Mouse (Mus musculus): ENCODE measurements at regions not wholly inside any gene's neighbourhood (a gene's known extent, or its start where the extent isn't known, plus 50 kb on each side); places are given as distances from the start of the nearest gene placed in this dataset.

DNA sequence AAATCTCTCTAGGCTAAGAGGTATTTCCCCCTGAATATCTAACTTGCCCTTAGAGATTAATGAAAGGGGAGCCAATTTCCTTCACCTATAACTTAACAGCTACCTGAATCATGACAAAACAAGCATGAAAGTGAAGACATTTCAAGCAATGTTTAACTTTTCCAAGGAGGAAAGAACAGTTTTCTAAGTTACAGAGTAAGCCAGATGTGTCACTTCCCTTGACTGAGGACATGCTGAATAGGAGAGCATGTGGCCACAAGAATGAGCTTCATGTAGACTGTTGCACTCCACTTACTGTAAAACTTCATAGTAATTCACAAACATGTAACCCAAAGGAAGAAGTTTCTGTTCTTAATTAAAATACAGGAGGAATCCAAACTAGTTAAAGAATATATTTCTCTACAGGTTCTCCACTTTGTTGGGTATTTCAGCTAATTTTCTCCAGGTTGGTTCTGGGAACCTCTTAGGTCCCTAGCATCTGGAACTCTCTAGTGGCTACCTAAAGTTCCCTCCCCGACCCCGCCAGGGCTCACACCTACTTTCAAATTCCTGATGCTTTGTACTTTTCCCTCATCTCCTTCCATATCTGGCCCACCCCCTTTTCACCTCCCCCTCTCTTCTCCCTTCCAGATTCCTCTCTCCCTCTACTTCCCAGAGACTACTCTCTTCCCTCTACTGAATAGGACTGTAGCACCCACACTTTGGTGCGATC is 142.0 kb upstream of the Tyrp1 start:
- 87% methylated on average over 3 of the region's 3 CpGs for WGBS
- no peaks in the 10 kb centered on the region for H3K27me3 ChIP-seq (ENCODE audit: control insufficient read depth, insufficient read depth, low read length)
- no peak overlapping the region for H3K4me2 ChIP-seq (ENCODE audit: low read depth, low read length)
- H3K36me3 ChIP-seq (replicated peaks; ENCODE audit: control insufficient read depth, insufficient read depth, low read depth, low read length) = no peaks in the 10 kb centered on the region
- DNase-seq (ENCODE audit: low spot score) = no peak
- H3K9me3 ChIP-seq (replicated peaks; ENCODE audit: control insufficient read depth, low read length) = no peaks in the 10 kb centered on the region
- no peak for ATAC-seq (replicated peaks; ENCODE audit: insufficient number of reproducible peaks, low FRiP score, low TSS enrichment, low read depth)
- H3K4me1 ChIP-seq (ENCODE audit: control insufficient read depth, insufficient read depth, low read length) = no peaks in the 10 kb centered on the region
- H3K4me3 ChIP-seq (ENCODE audit: low read depth, low read length) = no peak overlapping the region
- H3K9ac ChIP-seq (replicated peaks; ENCODE audit: low read length) = no peak overlapping the region
- H3K27ac ChIP-seq (replicated peaks; ENCODE audit: low read depth, low read length) = no peak overlapping the region

DNA sequence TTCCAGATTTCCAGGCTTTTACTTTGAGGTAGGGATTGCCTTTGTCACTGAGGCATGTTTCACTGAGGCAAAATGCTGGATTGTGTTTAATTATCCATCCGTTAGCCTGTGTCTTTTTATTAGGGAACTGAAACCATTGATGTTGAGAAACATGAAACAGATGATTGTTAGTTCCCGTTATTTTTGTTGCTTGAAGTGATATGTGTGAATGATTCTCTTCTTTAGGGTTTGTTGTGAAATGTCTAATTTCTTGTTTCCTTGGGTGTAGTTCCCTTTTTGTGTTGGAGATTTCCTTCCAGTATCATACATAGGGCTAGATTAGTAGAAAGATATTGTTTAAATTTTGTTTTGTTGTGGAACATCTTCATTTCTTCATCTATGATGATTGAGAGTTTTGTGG is 121.2 kb upstream of the Tyrp1 start:
- ATAC-seq (replicated peaks; ENCODE audit: insufficient number of reproducible peaks, low FRiP score, low TSS enrichment, low read depth) (no peak), DNase-seq (ENCODE audit: low spot score) (no peak)
- no peak overlapping the region for H3K4me2 ChIP-seq (ENCODE audit: low read depth, low read length)
- no peak overlapping the region for H3K4me3 ChIP-seq (ENCODE audit: low read depth, low read length)
- H3K4me1 ChIP-seq (ENCODE audit: control insufficient read depth, insufficient read depth, low read length) = no peaks in the 10 kb centered on the region
- H3K27ac ChIP-seq (replicated peaks; ENCODE audit: low read depth, low read length) = no peak overlapping the region
- H3K36me3 ChIP-seq (replicated peaks; ENCODE audit: control insufficient read depth, insufficient read depth, low read depth, low read length) = no peaks in the 10 kb centered on the region
- H3K9me3 ChIP-seq (replicated peaks; ENCODE audit: control insufficient read depth, low read length) = no peaks in the 10 kb centered on the region
- H3K27me3 ChIP-seq (ENCODE audit: control insufficient read depth, insufficient read depth, low read length) = no peaks in the 10 kb centered on the region
- 80% methylated on average over 2 of the region's 2 CpGs for WGBS
- H3K9ac ChIP-seq (replicated peaks; ENCODE audit: low read length) = no peak overlapping the region

- H3K36me3 ChIP-seq (replicated peaks; ENCODE audit: control insufficient read depth, insufficient read depth, low read depth, low read length) = no peaks in the 10 kb centered on the region
- H3K27ac ChIP-seq (replicated peaks; ENCODE audit: low read depth, low read length) = no peak overlapping the region
- no peak for ATAC-seq (replicated peaks; ENCODE audit: insufficient number of reproducible peaks, low FRiP score, low TSS enrichment, low read depth)
- no peak overlapping the region for H3K4me2 ChIP-seq (ENCODE audit: low read depth, low read length)
- H3K9ac ChIP-seq (replicated peaks; ENCODE audit: low read length) = no peak overlapping the region
- no peaks in the 10 kb centered on the region for H3K9me3 ChIP-seq (replicated peaks; ENCODE audit: control insufficient read depth, low read length)
- no peak for DNase-seq (ENCODE audit: low spot score)
- WGBS = 17% methylated on average over 1 of the region's 1 CpGs
- no peaks in the 10 kb centered on the region for H3K27me3 ChIP-seq (ENCODE audit: control insufficient read depth, insufficient read depth, low read length)
- no peak overlapping the region for H3K4me3 ChIP-seq (ENCODE audit: low read depth, low read length)
- no peaks in the 10 kb centered on the region for H3K4me1 ChIP-seq (ENCODE audit: control insufficient read depth, insufficient read depth, low read length)
Observed at GRCm38 (mm10) chr4:80744975-80745734, 88.8 kb upstream of the Tyrp1 start.

GRCm38 (mm10) chr4:80752259-80752658 is 81.7 kb upstream of the Tyrp1 start:
- H3K27me3 ChIP-seq (ENCODE audit: control insufficient read depth, insufficient read depth, low read length) = no peaks in the 10 kb centered on the region
- H3K9me3 ChIP-seq (replicated peaks; ENCODE audit: control insufficient read depth, low read length) = no peaks in the 10 kb centered on the region
- H3K4me2 ChIP-seq (ENCODE audit: low read depth, low read length) = no peak overlapping the region
- H3K9ac ChIP-seq (replicated peaks; ENCODE audit: low read length) = no peak overlapping the region
- no peak overlapping the region for H3K4me3 ChIP-seq (ENCODE audit: low read depth, low read length)
- 76% methylated on average over 6 of the region's 6 CpGs for WGBS
- no peaks in the 10 kb centered on the region for H3K36me3 ChIP-seq (replicated peaks; ENCODE audit: control insufficient read depth, insufficient read depth, low read depth, low read length)
- no peaks in the 10 kb centered on the region for H3K4me1 ChIP-seq (ENCODE audit: control insufficient read depth, insufficient read depth, low read length)
- no peak overlapping the region for H3K27ac ChIP-seq (replicated peaks; ENCODE audit: low read depth, low read length)
- DNase-seq (ENCODE audit: low spot score) (no peak), ATAC-seq (replicated peaks; ENCODE audit: insufficient number of reproducible peaks, low FRiP score, low TSS enrichment, low read depth) (no peak)

DNA sequence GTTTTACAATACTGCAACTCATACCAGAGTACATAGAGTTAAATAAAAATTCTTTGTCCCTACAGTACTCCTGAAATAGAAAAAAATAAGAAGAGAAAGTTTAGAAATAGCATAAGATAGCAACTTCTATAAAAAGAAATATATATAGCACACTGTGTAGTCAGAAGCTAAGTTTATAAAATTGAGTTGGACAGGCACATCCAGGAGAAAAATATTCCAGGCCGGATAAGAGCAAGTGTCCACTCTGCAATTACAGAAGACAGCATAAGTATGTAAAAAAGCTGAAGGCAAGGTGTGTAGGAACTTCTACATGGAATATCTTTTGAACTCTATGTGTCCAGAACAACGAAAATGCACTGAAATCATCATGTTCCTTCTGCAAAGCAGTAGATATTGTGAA is 77.8 kb upstream of the Tyrp1 start:
- DNase-seq (ENCODE audit: low spot score) = no peak
- WGBS = 83% methylated on average over 2 of the region's 2 CpGs
- no peaks in the 10 kb centered on the region for H3K27me3 ChIP-seq (ENCODE audit: control insufficient read depth, insufficient read depth, low read length)

DNA sequence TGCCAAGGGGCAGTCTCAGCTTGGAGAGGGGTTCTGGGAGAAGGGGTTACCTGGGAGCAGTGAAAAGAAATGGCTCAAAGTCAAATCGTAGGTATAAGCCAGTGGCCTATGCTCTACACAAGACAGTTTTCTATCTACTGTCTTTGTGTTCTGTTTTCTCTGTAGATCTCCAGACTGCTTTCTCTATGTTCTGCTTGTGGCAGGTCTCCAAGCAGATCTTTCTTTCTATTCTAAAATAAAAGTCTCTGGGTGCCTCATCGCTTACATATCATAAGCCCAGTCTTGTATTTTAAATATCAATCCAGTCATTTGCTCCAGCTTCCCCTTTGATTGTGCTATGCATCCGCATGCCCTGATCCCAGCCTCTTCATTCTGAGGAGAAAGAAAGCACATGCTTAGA is 69.9 kb upstream of the Tyrp1 start:
- ATAC-seq (replicated peaks; ENCODE audit: insufficient number of reproducible peaks, low FRiP score, low TSS enrichment, low read depth) = no peak

More for the DNA sequence above, 77.8 kb upstream of the Tyrp1 start:
- H3K9ac ChIP-seq (replicated peaks; ENCODE audit: low read length) = no peak overlapping the region
- H3K4me1 ChIP-seq (ENCODE audit: control insufficient read depth, insufficient read depth, low read length) = no peaks in the 10 kb centered on the region
- H3K36me3 ChIP-seq (replicated peaks; ENCODE audit: control insufficient read depth, insufficient read depth, low read depth, low read length) = no peaks in the 10 kb centered on the region
- no peak overlapping the region for H3K4me3 ChIP-seq (ENCODE audit: low read depth, low read length)
- H3K4me2 ChIP-seq (ENCODE audit: low read depth, low read length) = no peak overlapping the region
- no peak for ATAC-seq (replicated peaks; ENCODE audit: insufficient number of reproducible peaks, low FRiP score, low TSS enrichment, low read depth)
- no peaks in the 10 kb centered on the region for H3K9me3 ChIP-seq (replicated peaks; ENCODE audit: control insufficient read depth, low read length)
- H3K27ac ChIP-seq (replicated peaks; ENCODE audit: low read depth, low read length) = no peak overlapping the region

GRCm38 (mm10) chr4:80765781-80766180 is 68.1 kb upstream of the Tyrp1 start:
- H3K27me3 ChIP-seq (ENCODE audit: control insufficient read depth, insufficient read depth, low read length) = no peaks in the 10 kb centered on the region
- H3K9me3 ChIP-seq (replicated peaks; ENCODE audit: control insufficient read depth, low read length) = no peaks in the 10 kb centered on the region
- H3K4me3 ChIP-seq (ENCODE audit: low read depth, low read length) = no peak overlapping the region
- 42% methylated on average over 4 of the region's 4 CpGs for WGBS
- no peak overlapping the region for H3K27ac ChIP-seq (replicated peaks; ENCODE audit: low read depth, low read length)
- ATAC-seq (replicated peaks; ENCODE audit: insufficient number of reproducible peaks, low FRiP score, low TSS enrichment, low read depth) (0 out of 2 replicates have a peak, but pooled peaks have one; percentile 14), DNase-seq (ENCODE audit: low spot score) (peak; percentile 87)
- H3K36me3 ChIP-seq (replicated peaks; ENCODE audit: control insufficient read depth, insufficient read depth, low read depth, low read length) = no peaks in the 10 kb centered on the region
- no peaks in the 10 kb centered on the region for H3K4me1 ChIP-seq (ENCODE audit: control insufficient read depth, insufficient read depth, low read length)
- H3K4me2 ChIP-seq (ENCODE audit: low read depth, low read length) = no peak overlapping the region
- no peak overlapping the region for H3K9ac ChIP-seq (replicated peaks; ENCODE audit: low read length)

More for the DNA sequence above, 69.9 kb upstream of the Tyrp1 start:
- Histone ChIP-seq H3K4me3 (ENCODE audit: low read depth, low read length) (no peak overlapping the region), H3K9ac (replicated peaks; ENCODE audit: low read length) (no peak overlapping the region), H3K4me2 (ENCODE audit: low read depth, low read length) (no peak overlapping the region), H3K9me3 (replicated peaks; ENCODE audit: control insufficient read depth, low read length) (no peaks in the 10 kb centered on the region), H3K36me3 (replicated peaks; ENCODE audit: control insufficient read depth, insufficient read depth, low read depth, low read length) (no peaks in the 10 kb centered on the region), H3K27me3 (ENCODE audit: control insufficient read depth, insufficient read depth, low read length) (no peaks in the 10 kb centered on the region), H3K27ac (replicated peaks; ENCODE audit: low read depth, low read length) (no peak overlapping the region), H3K4me1 (ENCODE audit: control insufficient read depth, insufficient read depth, low read length) (no peaks in the 10 kb centered on the region)
- DNase-seq (ENCODE audit: low spot score) = no peak
- 95% methylated on average over 3 of the region's 3 CpGs for WGBS

DNA sequence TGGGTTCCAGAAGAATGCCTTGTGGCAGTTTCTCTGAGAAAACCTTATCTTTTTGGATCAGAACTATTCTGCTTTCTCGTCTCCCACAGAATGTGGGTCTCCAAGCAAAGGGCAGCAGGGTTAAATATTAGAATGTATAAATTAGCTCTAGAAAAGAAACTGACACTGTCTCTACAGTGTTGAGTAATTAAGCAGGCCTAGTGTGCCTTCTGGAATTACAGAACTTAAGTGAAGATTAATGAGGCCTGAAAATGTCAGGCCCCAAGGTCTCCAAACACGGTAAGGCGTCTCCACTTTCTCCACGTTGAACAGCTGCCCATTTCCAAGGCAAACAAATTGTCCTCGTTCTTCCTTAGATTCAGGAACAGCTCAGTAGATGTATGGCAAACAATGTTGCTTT is 66.5 kb upstream of the Tyrp1 start:
- no peak for ATAC-seq (replicated peaks; ENCODE audit: insufficient number of reproducible peaks, low FRiP score, low TSS enrichment, low read depth)
- Histone ChIP-seq H3K4me3 (ENCODE audit: low read depth, low read length) (no peak overlapping the region), H3K27me3 (ENCODE audit: control insufficient read depth, insufficient read depth, low read length) (no peaks in the 10 kb centered on the region), H3K4me2 (ENCODE audit: low read depth, low read length) (no peak overlapping the region), H3K4me1 (ENCODE audit: control insufficient read depth, insufficient read depth, low read length) (no peaks in the 10 kb centered on the region), H3K9me3 (replicated peaks; ENCODE audit: control insufficient read depth, low read length) (no peaks in the 10 kb centered on the region), H3K27ac (replicated peaks; ENCODE audit: low read depth, low read length) (no peak overlapping the region), H3K9ac (replicated peaks; ENCODE audit: low read length) (no peak overlapping the region), H3K36me3 (replicated peaks; ENCODE audit: control insufficient read depth, insufficient read depth, low read depth, low read length) (no peaks in the 10 kb centered on the region)
- 52% methylated on average over 5 of the region's 5 CpGs for WGBS
- DNase-seq (ENCODE audit: low spot score) = no peak
